Mouse (Mus musculus) forebrain, embryonic 10.5 days (tissue): ENCODE results near the gene Ppp2r3c. TPM values are rescaled to one million over a fixed set of nuclear protein-coding genes. Genes with fewer than 3 reads are reported as not detected.
A peak's percentile ranks its signal among the peaks of the same experiment; 100 is the strongest.
"Not testable (repeated sequence)": the region's sequence is repeated elsewhere in the genome, so short reads cannot be mapped to it uniquely, and the experiment has no call there.

Experiments
- DNase-seq: peaks from one replicate; pipeline ENCODE4 v3.0.0-alpha.2; 2017; ENCODE audit warnings: low spot score; ENCODE audit errors: extremely low spot score
- H3K27ac ChIP-seq: fragments of 300-500 bp; sonication (generic); 2 replicates; pipeline ENCODE4 v1.5.1; 2016; ENCODE audit warnings: mild to moderate bottlenecking
- H3K27me3 ChIP-seq: fragments of 300-500 bp; sonication (generic); 2 replicates; pipeline ENCODE4 v1.6.1; 2016; ENCODE audit warnings: mild to moderate bottlenecking; ENCODE audit not compliant: poor library complexity, severe bottlenecking
- H3K36me3 ChIP-seq: fragments of 300-500 bp; sonication (generic); replicated peaks from 2 replicates; pipeline ENCODE4 v1.6.1; 2016; ENCODE audit warnings: mild to moderate bottlenecking, moderate library complexity
- H3K4me1 ChIP-seq: fragments of 300-500 bp; sonication (generic); 2 replicates; pipeline ENCODE4 v1.6.1; 2016
- H3K4me3 ChIP-seq: fragments of 300-500 bp; sonication (generic); 2 replicates; pipeline ENCODE4 v1.5.1; 2016; ENCODE audit warnings: mild to moderate bottlenecking, moderate library complexity
- H3K9me3 ChIP-seq: fragments of 300-500 bp; sonication (generic); 2 replicates; pipeline ENCODE4 v1.6.1; 2016; ENCODE audit warnings: mild to moderate bottlenecking, moderate library complexity
- WGBS: fragments of 180-500 bp; shearing (Covaris S2); methylation state at CpG from one replicate; pipeline ENCODE4 v1.1.7; 2016; 5-methylcytosine and 5-hydroxymethylcytosine counted together
- polyA plus RNA-seq: library from polyadenylated mRNA; unstranded; fragments of >200 nt; fragmentation: Nextera tagmentation; extraction: Ambion mirVana; gene quantifications from 2 replicates; pipeline ENCODE4 v1.2.1, GENCODE M21; 2016

Gene Ppp2r3c
- polyA plus RNA-seq, 1 experiment from 2014 or later = 23.2 TPM

DNA sequence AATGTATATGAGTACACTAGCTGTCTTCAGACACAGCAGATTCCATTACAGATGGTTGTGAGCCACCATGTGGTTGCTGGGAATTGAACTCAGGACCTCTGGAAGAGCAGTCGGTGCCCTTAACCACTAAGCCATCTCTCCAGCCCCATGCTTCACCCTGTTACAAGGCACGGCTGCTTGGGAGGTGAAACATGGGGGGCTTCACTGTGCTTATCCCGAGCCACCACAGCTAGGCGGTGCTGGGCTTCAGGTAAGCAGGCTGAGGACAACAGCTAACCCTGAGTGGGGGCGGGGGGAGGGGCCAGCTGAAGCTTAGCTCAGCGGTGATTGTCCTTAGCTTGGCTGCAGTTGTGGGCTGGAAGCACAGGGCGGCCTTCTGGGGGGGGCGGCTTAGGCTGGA is 6.7 kb upstream of the Ppp2r3c start:
- Histone ChIP-seq H3K4me1 (no peaks in the 10 kb centered on the region), H3K9me3 (peaks cover 7% of the 10 kb centered on the region; the same call in 1 of the 2 replicates), H3K36me3 (peaks cover 64% of the 10 kb centered on the region), H3K27me3 (no peaks in the 10 kb centered on the region), H3K4me3 (no peak overlapping the region), H3K27ac (no peak overlapping the region)
- WGBS = 64% methylated on average over 8 of the region's 8 CpGs
- no peak for DNase-seq

DNA sequence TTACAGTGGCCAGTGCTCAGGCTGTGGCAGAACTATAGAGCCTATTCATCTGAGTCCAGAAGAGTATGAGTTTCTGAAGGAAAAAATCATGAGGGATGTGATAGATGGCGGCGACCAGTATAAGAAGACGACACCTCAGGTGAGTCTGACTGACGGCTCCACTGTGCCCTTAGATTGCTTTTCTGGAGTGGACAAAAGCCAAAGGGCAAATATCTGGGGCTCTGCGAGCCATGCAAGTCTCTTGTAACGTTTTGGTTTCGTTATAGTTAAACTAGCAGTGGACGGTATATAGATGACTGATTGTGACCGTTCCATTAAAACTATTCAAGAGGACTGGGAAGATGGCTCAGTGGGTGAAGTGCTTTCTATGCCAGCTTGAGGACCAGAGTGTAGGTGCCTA is 5.9 kb upstream of the Ppp2r3c start:
- DNase-seq = no peak
- peaks cover 61% of the 10 kb centered on the region for H3K36me3 ChIP-seq
- H3K4me3 ChIP-seq = no peak overlapping the region
- H3K4me1 ChIP-seq = peaks cover 6% of the 10 kb centered on the region
- H3K27me3 ChIP-seq = no peaks in the 10 kb centered on the region
- H3K27ac ChIP-seq = no peak overlapping the region
- 96% methylated on average over 9 of the region's 9 CpGs for WGBS
- H3K9me3 ChIP-seq = peaks cover 7% of the 10 kb centered on the region; the same call in 1 of the 2 replicates

DNA sequence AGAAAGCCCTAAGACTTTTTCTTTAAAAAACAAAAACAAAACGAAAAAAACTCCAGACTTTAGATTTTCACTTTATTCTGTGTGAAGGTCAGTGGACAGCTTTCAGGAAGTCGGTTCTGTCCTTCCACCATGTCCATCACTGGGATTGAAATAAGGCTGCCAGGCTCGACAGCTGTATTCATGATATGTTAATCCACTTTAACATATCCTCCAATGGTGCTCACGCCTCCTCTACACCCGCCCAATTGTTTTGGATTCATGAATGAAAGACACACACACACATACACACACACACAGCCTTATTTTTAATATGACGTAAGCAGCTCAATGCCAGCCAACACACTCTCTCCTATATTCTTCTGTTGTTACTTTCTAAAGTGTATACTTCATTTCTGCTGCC is 4.8 kb upstream of the Ppp2r3c start:
- Histone ChIP-seq H3K27ac (no peak overlapping the region), H3K4me1 (peaks cover 10% of the 10 kb centered on the region), H3K4me3 (no peak overlapping the region), H3K9me3 (peaks cover 7% of the 10 kb centered on the region; the same call in 1 of the 2 replicates), H3K27me3 (no peaks in the 10 kb centered on the region), H3K36me3 (peaks cover 61% of the 10 kb centered on the region)
- no peak for DNase-seq
- WGBS = 92% methylated on average over 6 of the region's 6 CpGs

DNA sequence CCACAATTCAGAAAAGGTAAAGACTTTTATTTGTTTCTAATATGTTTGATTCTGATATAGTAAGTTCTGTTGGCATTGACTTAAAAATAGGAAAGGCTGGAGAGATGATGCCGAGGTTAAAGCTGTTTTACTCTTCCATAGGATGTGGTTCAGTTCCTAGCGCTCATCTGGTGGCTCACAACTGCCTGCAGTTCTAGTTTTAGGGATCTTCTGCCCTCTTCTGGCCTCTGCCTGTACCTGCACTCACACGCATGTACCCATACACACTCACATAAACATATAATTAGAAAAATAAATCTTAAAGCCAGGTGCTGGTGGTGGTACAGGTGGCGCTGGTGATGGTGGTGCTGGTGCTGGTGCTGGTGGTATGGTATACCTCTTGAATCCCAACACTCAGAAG is 3.6 kb upstream of the Ppp2r3c start:
- no peaks in the 10 kb centered on the region for H3K27me3 ChIP-seq
- H3K9me3 ChIP-seq = peaks cover 7% of the 10 kb centered on the region; the same call in 1 of the 2 replicates
- no peak overlapping the region for H3K4me3 ChIP-seq
- H3K4me1 ChIP-seq = peaks cover 17% of the 10 kb centered on the region
- no peak overlapping the region for H3K27ac ChIP-seq
- peaks cover 54% of the 10 kb centered on the region for H3K36me3 ChIP-seq
- DNase-seq = no peak
- 97% methylated on average over 4 of the region's 4 CpGs for WGBS

DNA sequence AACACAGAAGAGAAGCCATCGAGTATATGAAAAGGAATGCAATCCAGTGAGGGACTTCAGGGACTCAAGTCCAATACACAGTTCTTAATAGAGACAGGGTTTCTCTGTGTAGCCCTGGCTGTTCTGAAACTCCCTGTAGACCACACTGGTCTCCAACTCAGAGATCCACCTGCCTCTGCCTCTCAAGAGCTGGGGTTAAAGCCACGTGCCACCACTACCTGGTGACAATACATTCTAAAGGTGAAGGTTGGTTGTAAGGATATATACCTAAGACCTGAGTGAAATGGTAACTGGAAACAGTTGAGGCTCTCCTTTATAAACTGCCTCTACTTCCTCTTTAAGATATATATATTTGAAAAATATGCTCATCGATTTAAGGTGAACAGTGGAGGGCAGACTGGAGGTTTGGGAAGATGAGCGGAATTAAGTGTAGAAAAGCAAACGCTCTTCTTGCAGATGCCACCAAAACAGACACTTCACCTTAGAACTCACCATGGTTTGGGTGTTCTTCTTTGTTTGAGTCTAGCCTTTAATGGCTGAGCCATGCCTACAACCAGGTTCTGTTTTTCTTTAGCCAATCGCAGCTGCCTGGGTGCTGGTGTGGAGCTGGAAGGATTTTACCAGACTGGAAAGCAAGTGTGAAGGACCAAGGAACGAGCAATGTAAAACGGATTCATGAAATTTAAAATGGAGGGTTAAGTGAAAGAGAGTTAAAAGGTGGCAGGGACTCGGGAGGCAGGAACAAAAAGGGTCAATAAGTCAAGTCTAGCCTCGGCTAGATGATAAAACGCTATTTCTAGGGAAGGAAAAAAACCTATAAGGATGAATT is 1.1 kb downstream of the Ppp2r3c start:
- H3K27me3 ChIP-seq = no peaks in the 10 kb centered on the region
- peak overlapping the region; percentile 95 for H3K27ac ChIP-seq
- peak overlapping the region; percentile 70 for H3K4me3 ChIP-seq
- H3K4me1 ChIP-seq = peaks cover 27% of the 10 kb centered on the region
- peaks cover 7% of the 10 kb centered on the region; the same call in 1 of the 2 replicates for H3K9me3 ChIP-seq
- DNase-seq = no peak
- peaks cover 48% of the 10 kb centered on the region for H3K36me3 ChIP-seq
- WGBS = 54% methylated on average over 11 of the region's 11 CpGs

DNA sequence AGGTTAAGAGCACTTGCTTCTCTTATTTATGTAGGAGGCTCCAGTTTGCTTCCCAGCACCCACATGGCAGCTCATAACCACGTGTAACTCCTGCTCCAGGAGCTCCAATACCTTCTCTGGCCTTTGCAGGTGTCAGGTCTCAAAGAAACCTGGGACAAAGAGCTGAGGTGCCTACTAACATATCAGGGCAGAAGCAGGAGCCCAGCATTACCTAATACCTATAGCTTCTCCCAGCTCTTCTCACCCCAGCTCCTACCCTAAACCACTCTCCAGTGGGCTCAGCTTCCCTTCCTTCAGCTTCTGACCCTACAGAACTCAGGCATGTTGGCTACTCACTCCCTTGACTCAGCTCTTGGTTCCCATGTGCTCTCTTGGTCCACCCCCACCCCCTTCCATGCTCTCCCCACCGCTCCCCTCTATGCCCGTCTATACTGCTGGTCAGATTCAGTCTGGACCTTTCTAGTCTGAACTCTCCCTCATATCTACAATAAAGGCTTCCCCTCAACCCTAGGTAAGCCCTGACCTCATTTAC is 1.9 kb downstream of the Ppp2r3c start:
- WGBS = 84% methylated on average over 3 of the region's 3 CpGs
- DNase-seq = no peak
- H3K27me3 ChIP-seq = no peaks in the 10 kb centered on the region
- H3K9me3 ChIP-seq = peaks cover 7% of the 10 kb centered on the region; the same call in 1 of the 2 replicates
- peak overlapping the region; percentile 70 for H3K4me3 ChIP-seq
- peaks cover 48% of the 10 kb centered on the region for H3K36me3 ChIP-seq
- H3K27ac ChIP-seq = peak overlapping the region; percentile 95; the same call in 1 of the 2 replicates
- peaks cover 27% of the 10 kb centered on the region for H3K4me1 ChIP-seq

DNA sequence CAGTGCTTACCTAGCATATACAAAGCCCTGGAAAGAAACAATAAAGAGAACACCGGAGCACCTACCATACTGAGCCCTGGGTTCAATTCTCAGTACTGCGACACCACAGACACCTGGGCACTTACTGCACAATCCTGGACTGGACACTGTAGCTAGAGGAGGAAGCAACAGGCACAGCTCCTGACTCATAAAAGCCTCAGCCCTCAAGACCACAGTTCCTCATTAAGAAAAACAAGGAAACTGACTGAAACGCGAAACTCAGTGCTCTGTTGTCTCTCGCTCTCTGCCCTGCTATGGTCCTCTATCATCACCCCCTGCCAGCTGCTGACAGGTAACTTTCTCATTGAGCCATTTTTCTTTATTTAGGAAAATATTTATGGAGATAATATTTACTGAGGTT is 3.5 kb downstream of the Ppp2r3c start, which contains the start of gene 1110008L16Rik:
1110008L16Rik (plus strand) TSS at position 242 of the 400 bp plus-strand sequence.
- Histone ChIP-seq H3K9me3 (no peaks in the 10 kb centered on the region), H3K4me1 (peaks cover 27% of the 10 kb centered on the region), H3K27ac (no peak within 1 kb of the TSS), H3K27me3 (no peaks in the 10 kb centered on the region), H3K36me3 (peaks cover 53% of the 10 kb centered on the region), H3K4me3 (no peak within 1 kb of the TSS)
- no peak for DNase-seq
- WGBS = 92% methylated on average over 5 of the region's 5 CpGs

DNA sequence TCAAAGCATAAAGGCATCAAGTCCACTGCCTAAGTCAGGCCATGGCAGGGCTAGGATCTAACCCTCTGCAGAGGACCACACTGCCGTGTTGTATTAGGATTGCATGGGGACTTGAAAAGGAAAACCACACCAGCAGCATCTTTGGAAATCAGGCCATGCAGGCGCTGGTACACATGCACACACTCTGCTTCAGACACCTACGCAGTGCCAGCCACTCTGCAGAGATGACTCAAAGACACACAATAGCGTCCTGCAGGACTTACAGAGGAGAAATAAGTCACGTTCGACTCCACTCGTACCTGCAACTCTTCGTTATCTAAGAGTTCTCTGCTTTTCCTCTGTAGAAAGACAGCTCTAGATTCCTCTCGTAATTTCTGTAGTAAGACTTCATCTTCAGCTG is 4.7 kb downstream of the Ppp2r3c start:
- WGBS = 94% methylated on average over 9 of the region's 9 CpGs
- peaks cover 65% of the 10 kb centered on the region for H3K36me3 ChIP-seq

DNA sequence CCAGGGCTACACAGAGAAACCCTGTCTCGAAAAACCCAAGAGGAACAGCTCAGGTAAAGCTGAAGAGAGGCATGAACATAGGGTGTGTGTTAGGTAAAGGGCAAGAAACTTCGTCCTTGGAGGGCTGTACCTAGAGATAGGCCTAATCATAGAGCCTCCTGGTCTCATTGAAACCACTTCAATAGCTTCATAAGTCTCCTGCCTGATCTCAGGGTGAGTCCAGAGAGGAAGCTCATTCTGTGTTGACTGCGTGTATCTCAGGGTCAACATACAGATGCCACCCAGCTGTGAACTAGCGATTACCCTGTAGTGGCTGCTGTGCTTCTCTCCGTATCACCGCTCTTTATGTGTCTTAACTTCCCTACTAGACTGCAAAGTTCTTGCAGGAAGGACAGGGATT is 25.2 kb downstream of the Ppp2r3c start:
- peaks cover 19% of the 10 kb centered on the region for H3K36me3 ChIP-seq
- WGBS = 87% methylated on average over 3 of the region's 6 CpGs
- H3K4me1 ChIP-seq, H3K4me3 ChIP-seq, DNase-seq, H3K9me3 ChIP-seq, H3K27me3 ChIP-seq, H3K27ac ChIP-seq: not testable (repeated sequence)

More for the DNA sequence above, 4.7 kb downstream of the Ppp2r3c start:
- H3K27me3 ChIP-seq = no peaks in the 10 kb centered on the region
- H3K9me3 ChIP-seq = no peaks in the 10 kb centered on the region
- H3K4me1 ChIP-seq = peaks cover 17% of the 10 kb centered on the region
- no peak overlapping the region for H3K27ac ChIP-seq
- DNase-seq = no peak
- H3K4me3 ChIP-seq = no peak overlapping the region

DNA sequence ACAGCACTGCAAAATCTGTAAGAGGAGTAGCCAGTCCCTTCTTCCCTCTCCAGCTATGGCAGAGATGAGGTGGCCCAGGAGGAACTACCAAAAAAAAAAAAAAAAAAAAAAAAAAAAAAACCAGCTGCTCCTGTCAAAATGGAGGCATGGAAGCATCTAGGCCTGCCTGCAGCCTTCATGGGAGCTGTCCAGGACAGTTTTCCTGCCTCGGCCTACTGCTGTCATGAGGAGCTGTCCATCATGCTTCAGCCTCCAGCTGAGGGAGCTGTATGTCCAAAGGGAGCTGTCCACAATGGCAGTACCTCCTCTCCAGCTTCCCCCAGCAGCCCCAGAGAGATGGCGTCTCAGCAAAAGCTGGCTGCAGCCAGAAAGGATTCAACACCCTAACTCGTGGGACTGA is 30.6 kb downstream of the Ppp2r3c start:
- no peaks in the 10 kb centered on the region for H3K4me1 ChIP-seq
- no peak overlapping the region for H3K4me3 ChIP-seq
- H3K9me3 ChIP-seq = no peaks in the 10 kb centered on the region
- H3K27me3 ChIP-seq = no peaks in the 10 kb centered on the region
- no peak overlapping the region for H3K27ac ChIP-seq
- WGBS = 82% methylated on average over 3 of the region's 3 CpGs
- no peak for DNase-seq
- H3K36me3 ChIP-seq = peaks cover 3% of the 10 kb centered on the region; the same call in 1 of the 2 replicates

DNA sequence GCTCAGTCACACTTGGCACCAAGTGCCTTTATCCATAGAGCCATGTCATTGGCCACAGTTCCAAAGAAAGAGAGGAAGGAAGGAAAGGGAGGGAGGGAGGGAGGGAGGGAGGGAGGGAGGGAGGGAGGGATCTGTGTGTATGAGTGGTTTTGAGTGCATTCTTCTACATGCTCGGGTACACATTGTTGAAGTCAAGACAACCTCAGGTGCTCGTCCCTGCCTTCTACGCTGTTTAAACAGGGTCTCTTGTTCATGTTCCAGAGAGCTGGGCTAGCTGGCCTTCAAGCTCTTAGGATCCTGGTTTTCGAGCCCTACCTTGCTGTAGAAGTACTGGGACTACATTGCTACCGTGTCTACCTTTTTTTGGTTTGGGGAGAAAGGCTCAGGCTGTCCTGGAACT is 39.4 kb downstream of the Ppp2r3c start:
- not testable (repeated sequence) for DNase-seq

DNA sequence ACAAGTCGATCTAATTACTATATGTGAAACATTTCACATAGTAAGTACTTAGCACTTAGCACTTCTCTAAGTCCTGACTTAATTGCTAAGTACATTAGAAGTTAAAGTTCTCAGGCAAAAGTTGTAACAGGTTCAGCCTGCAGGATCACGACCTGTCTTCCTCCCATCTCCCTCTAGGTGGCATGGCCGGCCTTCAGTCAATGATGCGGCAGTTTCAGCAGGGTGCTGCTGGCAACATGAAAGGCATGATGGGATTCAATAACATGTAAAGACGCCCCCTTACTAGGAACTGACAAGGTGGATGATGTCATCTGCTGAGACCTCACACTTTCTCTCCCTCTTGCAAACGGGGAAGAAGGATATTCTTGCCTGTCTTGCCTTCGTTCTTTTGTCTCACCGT is 40.8 kb downstream of the Ppp2r3c start:
- H3K27ac ChIP-seq, DNase-seq, H3K9me3 ChIP-seq, H3K4me1 ChIP-seq, H3K27me3 ChIP-seq, H3K4me3 ChIP-seq: not testable (repeated sequence)
- peaks cover 28% of the 10 kb centered on the region for H3K36me3 ChIP-seq
- WGBS = no CpG with 5 or more reads among the region's 8 CpGs

More for the DNA sequence above, 39.4 kb downstream of the Ppp2r3c start:
- peaks cover 16% of the 10 kb centered on the region for H3K36me3 ChIP-seq
- not testable (repeated sequence) for H3K4me3 ChIP-seq, H3K27me3 ChIP-seq, H3K9me3 ChIP-seq, H3K4me1 ChIP-seq, H3K27ac ChIP-seq
- no CpG with 5 or more reads among the region's 5 CpGs for WGBS

DNA sequence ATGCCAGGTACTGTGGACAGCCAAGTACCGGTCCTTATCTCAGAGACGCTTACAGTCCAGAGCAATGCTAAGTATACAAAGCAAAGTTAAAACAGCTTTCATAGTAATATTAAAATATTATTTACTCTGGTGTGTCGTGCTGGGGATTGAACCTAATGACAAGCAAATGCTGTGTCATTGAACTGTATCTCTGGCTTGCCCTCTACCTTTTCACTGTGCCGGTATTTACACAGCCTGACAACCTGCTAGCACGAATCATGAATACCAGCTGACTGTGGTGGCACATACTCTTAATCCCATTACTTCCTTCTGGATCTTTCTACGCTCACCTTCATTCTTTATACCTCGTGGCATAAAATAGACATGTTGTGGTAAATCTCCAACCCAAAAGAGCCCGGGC is 60.6 kb downstream of the Ppp2r3c start:
- not testable (repeated sequence) for H3K9me3 ChIP-seq, H3K36me3 ChIP-seq, DNase-seq, H3K4me1 ChIP-seq, H3K4me3 ChIP-seq, H3K27me3 ChIP-seq, H3K27ac ChIP-seq
- no CpG with 5 or more reads among the region's 8 CpGs for WGBS
